Mouse (Mus musculus) megakaryocyte, embryonic 14.5 days (primary cell): ENCODE measurements at regions not wholly inside any gene's neighbourhood (a gene's known extent, or its start where the extent isn't known, plus 50 kb on each side); places are given as distances from the start of the nearest gene placed in this dataset.

Source experiments
- FLI1 ChIP-seq: IDR thresholded peaks from 2 replicates; pipeline ENCODE4 v1.6.1; 2012; ENCODE audit warnings: low read length, inconsistent platforms, mixed read lengths
- GATA1 ChIP-seq: IDR thresholded peaks from 3 replicates; pipeline ENCODE4 v1.6.1; 2012; ENCODE audit warnings: mixed read lengths, low read length, inconsistent platforms, borderline replicate concordance

DNA sequence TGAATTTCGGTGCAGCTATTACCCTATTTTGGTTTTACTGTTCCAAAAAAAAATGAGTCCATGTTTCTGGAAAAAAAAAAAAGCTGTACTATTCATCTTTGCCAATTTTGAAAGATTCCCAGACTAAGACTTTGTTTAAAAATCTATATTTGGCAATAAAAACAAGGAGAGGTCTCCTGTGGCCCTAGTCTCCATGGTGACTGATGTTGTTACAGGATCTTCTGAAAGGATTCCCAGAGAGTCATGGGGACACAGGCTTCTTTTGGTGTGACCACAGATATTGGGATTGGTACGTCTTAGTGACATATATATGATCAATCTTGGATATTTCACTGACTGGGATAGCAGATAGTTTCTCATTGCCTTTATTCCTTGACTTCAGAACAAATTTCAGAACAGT lies 266.7 kb downstream of the Drd1 start:
- TF ChIP-seq GATA1 = no peak
- TF ChIP-seq FLI1 = no peak
